Mouse (Mus musculus) testis, adult 2 months (tissue): Measurements from ENCODE around the gene Ap5s1. TPM values are rescaled to one million over a fixed set of nuclear protein-coding genes. Genes with fewer than 3 reads are reported as not detected.

Experiments used
- H3K27ac ChIP-seq: fragments of 200-500 bp; 2 replicates; pipeline ENCODE4 v1.5.1; 2012; ENCODE audit warnings: low read depth, low read length; ENCODE audit not compliant: control insufficient read depth, insufficient read depth
- H3K27me3 ChIP-seq: fragments of 200-500 bp; 2 replicates; pipeline ENCODE4 v1.6.1; 2012; ENCODE audit warnings: mild to moderate bottlenecking, low read length, moderate library complexity; ENCODE audit not compliant: control insufficient read depth, insufficient read depth
- H3K36me3 ChIP-seq: fragments of 200-500 bp; 2 replicates; pipeline ENCODE4 v1.6.1; 2012; ENCODE audit warnings: mild to moderate bottlenecking, low read length; ENCODE audit not compliant: control insufficient read depth, insufficient read depth
- H3K4me1 ChIP-seq: fragments of 200-500 bp; 2 replicates; pipeline ENCODE4 v1.6.1; 2012; ENCODE audit warnings: low read length; ENCODE audit not compliant: control insufficient read depth, insufficient read depth
- H3K4me3 ChIP-seq: fragments of 200-500 bp; 2 replicates; pipeline ENCODE4 v1.5.1; 2012; ENCODE audit warnings: low read depth, mild to moderate bottlenecking, low read length, moderate library complexity, mixed read lengths; ENCODE audit not compliant: control insufficient read depth
- CTCF ChIP-seq: fragments of 200-500 bp; IDR thresholded peaks from 2 replicates; pipeline ENCODE4 v1.5.1; 2012; ENCODE audit warnings: low read depth, mild to moderate bottlenecking, inconsistent platforms, low read length, moderate library complexity; ENCODE audit not compliant: control insufficient read depth, insufficient read depth, insufficient replicate concordance
- POLR2A ChIP-seq: fragments of 200-500 bp; IDR thresholded peaks from 2 replicates; pipeline ENCODE4 v1.6.1; 2012; ENCODE audit warnings: low read depth, mild to moderate bottlenecking, inconsistent platforms, low read length, moderate library complexity; ENCODE audit not compliant: control insufficient read depth
- polyA plus RNA-seq: library from polyadenylated mRNA; depleted of rRNA; stranded (reverse); fragments of >200 nt; gene quantifications from 2 replicates; pipeline ENCODE4 v1.2.3, GENCODE M21; 2012

The Ap5s1 gene
- polyA plus RNA-seq, 1 experiment: 12.7 TPM

DNA sequence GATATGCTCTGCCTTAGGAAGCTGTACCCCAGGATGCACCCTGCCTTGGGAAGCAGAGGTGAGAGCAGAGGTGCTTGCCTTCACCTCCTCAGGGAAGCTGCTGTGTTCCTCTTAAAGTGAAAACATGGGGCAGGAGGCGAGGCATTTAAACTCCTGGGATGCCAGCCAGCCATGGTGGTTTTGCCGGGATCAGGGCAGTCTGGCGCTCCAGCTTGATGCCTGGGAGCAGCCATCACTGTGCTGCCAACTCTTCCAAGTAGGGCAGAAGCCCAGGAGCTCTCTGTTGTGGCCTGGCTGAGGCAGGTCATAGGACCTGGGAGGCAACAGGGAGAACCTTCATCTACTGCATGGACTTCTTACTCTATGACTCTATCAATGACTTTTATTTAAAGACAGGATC lies 5.6 kb upstream of the Ap5s1 start:
- no peaks in the 10 kb centered on the region for H3K36me3 ChIP-seq
- TF ChIP-seq POLR2A: no peak
- TF ChIP-seq CTCF: no peak

GRCm38 (mm10) chr2:131203816-131204409 lies 3.0 kb upstream of the Ap5s1 start:
- TF ChIP-seq POLR2A (no peak), CTCF (no peak)
- Histone ChIP-seq H3K4me1 (no peaks in the 10 kb centered on the region), H3K36me3 (no peaks in the 10 kb centered on the region), H3K4me3 (no peak overlapping the region), H3K27ac (no peak overlapping the region), H3K27me3 (no peaks in the 10 kb centered on the region)

More for the DNA sequence above, 5.6 kb upstream of the Ap5s1 start:
- Histone ChIP-seq H3K4me3 (no peak overlapping the region), H3K27ac (no peak overlapping the region), H3K27me3 (no peaks in the 10 kb centered on the region), H3K4me1 (no peaks in the 10 kb centered on the region)

DNA sequence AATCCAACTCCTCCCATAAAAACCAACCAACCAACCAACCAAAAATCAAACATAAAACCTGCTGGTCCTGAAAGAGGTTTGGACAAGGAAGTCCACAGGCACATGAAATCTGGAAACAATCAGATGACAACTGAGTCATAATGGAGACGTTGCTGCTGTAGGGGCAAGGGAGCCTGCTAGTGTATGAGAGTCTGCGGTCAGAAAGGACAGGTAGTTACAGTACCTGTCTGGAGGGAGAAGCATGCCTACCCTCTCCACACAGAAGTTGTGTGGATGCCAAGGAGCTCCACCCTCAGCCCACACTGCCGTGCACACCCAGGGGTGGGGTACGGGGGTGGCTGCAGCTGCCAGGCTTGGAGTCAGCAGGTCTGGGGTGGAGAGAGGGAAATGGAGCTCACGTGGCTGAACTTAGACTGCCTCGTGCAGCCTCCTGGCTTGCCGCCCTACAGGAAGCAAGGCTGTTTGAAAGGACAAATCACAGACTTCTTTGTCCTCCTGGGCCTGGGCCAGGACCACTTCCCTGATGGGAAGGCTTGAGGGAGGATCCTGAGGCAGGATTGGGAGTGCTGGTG lies 2.4 kb upstream of the Ap5s1 start:
- Histone ChIP-seq H3K27ac (peak overlapping the region; percentile 72), H3K36me3 (no peaks in the 10 kb centered on the region), H3K4me3 (no peak overlapping the region), H3K27me3 (no peaks in the 10 kb centered on the region), H3K4me1 (no peaks in the 10 kb centered on the region; the same call in none of the 2 replicates)
- TF ChIP-seq POLR2A (no peak), CTCF (no peak)

GRCm38 (mm10) chr2:131205521-131206182 lies 1.2 kb upstream of the Ap5s1 start:
- no peaks in the 10 kb centered on the region for H3K36me3 ChIP-seq
- no peak for TF ChIP-seq POLR2A
- TF ChIP-seq CTCF: no peak
- peaks cover 2% of the 10 kb centered on the region for H3K4me1 ChIP-seq
- no peak overlapping the region for H3K4me3 ChIP-seq
- H3K27me3 ChIP-seq: no peaks in the 10 kb centered on the region
- H3K27ac ChIP-seq: no peak overlapping the region

GRCm38 (mm10) chr2:131208356-131208755 lies 1.5 kb downstream of the Ap5s1 start:
- H3K27me3 ChIP-seq: no peaks in the 10 kb centered on the region
- no peak overlapping the region for H3K4me3 ChIP-seq
- peaks cover 2% of the 10 kb centered on the region for H3K4me1 ChIP-seq
- no peak for TF ChIP-seq POLR2A
- no peak for TF ChIP-seq CTCF
- no peak overlapping the region for H3K27ac ChIP-seq
- H3K36me3 ChIP-seq: no peaks in the 10 kb centered on the region

- no peaks in the 10 kb centered on the region for H3K27me3 ChIP-seq
- no peaks in the 10 kb centered on the region for H3K36me3 ChIP-seq
- H3K4me3 ChIP-seq: no peak overlapping the region
- no peak; the same call in 1 of the 2 replicates for TF ChIP-seq POLR2A
- no peak for TF ChIP-seq CTCF
- H3K4me1 ChIP-seq: peaks cover 2% of the 10 kb centered on the region
- H3K27ac ChIP-seq: peak overlapping the region; percentile 14; the same call in 1 of the 2 replicates
Observed at GRCm38 (mm10) chr2:131209125-131209795, 2.4 kb downstream of the Ap5s1 start.
